Mouse (Mus musculus) kidney, postnatal 10 days (tissue): ENCODE measurements around the gene Jazf1.

Experiments used
- DNase-seq: peaks from one replicate; pipeline ENCODE4 v3.0.0; 2021; ENCODE audit warnings: mixed read lengths

Gene Jazf1

DNA sequence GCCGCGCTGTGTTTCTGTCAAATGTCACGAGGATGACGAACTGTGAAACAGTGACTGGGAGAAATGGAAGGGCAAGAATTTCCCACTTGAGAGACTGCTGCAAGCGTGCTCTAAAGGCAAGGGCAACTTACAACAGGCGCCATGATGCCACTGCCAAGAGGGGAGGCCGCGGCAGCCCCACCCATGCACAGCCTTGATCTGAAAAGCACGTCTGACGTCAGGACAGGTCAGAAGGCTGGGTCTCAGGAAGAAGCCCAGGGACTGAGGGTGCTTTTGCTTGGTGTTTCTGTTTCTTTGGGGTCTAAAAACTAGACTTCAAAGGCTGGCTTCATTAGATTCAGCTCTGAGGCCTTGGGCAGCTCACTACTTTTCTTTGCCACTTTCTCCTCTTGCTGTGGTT lies 278.1 kb downstream of the Jazf1 start:
- DNase-seq, result no peak

DNA sequence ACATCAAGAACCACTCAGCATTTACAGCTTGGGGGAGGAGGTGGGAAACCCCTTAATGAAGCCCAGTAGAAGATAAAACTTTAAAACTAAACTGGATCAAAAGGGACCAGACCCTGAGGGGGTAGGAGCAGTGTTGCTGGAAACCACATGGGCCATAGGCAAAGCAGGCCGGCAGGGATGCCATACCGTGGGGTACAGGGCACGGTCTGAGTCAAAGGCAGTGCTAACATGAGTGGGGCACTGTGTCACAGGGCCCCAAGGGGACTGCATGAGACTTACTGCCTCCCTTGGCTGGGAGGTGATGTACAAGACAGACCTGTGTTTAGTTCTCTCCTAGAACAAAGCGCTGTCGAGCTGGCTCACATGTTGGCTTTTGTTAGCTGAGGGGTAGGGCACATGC lies 288.9 kb downstream of the Jazf1 start:
- DNase-seq, result no peak

DNA sequence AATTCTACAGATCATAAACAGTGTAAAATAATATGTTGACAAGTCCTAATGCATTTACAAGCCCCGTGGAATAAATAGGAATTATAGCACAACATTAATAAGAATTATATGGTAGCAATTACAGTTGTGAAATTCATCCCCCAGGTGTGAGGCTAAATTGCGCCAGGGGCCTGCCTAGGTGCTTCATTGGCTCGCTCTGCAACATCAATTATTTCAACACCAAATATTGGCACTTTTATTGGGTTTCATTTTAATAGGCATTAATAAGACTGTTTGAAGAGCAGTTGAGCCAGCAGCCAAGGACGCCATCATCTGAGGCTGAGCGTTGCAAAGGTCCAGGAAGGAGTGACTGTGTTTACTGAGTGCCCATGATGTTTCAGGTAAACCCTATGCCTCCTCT lies 289.9 kb downstream of the Jazf1 start:
- no peak for DNase-seq

DNA sequence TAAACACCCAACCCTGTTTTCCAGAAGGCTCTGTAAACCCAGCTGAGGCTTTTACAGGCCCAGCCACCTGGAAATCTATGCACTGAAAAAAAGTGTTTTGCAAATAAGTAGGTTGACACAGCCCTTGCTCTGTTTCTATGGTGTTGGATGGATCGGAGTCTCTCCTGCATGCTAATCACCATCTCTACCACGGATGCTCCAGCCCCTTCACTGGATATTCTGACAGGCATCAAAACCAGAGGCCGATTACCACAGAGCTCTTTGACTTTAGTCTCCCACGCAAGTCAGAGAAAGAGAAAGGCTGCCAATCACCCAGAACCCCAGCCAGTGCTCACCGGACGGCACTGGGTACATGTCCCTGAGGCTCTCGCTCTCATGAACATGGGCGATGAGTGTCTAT lies 291.4 kb downstream of the Jazf1 start:
- DNase-seq, result no peak

- no peak for DNase-seq
Measured at GRCm38 (mm10) chr6:52775956-52776355, 292.5 kb downstream of the Jazf1 start.

- no peak for DNase-seq
Measured at GRCm38 (mm10) chr6:52775350-52775749, 293.1 kb downstream of the Jazf1 start.

DNA sequence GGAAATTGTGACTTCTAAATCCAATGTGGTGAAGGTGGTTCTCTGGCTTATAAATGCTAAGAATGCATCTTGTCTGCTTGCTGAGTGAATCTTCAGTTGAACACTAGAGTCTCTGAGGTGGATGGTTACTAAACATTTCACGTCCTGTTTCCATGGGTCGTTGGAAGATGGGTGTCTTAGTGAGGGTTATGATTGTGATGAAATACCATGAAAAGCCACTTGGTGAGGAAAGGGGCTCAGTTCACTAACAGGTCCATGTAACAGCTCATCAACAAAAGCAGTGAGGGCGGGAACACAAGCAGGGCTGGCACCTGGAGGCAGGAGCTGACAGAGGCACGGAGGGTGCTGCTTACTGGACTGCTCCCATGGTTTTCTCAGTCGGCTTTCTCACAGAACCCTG lies 295.3 kb downstream of the Jazf1 start:
- DNase-seq, result no peak

DNA sequence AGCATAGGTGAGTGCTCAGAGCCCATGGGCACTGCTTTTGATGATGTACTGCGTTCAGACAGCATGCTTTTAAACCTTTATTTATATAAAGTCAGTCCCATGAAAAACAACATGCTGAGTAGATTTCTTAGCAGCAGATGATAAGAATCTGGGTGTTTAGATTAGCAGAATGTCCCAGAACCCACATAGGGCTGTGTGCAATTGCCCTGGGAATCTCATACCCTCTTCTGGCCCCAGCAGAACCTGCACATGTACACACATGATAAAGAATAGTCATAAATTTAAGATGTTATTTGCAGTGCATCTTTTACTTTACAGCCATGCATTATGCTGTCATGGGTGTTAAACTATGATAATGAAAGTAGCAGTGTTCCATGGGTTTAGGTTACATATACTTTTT lies 297.6 kb downstream of the Jazf1 start:
- DNase-seq, result no peak

DNA sequence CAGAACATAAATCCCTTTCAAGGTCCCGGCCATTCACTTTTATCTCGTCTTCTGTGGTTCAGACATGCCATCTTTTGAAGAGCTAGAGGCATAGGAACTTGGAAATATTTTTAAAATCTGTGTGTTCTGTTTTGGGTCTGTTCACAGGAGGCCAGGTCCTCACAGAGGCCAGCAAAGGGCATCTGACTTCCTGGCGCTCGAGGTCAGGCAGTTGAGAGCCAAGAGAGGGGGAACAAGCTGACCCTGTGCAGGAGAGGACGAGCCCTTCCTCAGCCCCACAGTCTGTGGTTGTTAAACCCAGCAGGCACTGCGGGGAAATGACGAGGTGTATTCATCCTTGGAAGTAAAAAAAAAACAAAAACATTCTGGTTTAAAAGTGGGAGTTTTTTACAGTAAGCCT lies 303.2 kb downstream of the Jazf1 start:
- no peak for DNase-seq

- no peak for DNase-seq
Measured at GRCm38 (mm10) chr6:52752832-52753231, 315.6 kb downstream of the Jazf1 start.

- DNase-seq, result no peak
Measured at GRCm38 (mm10) chr6:52734630-52735029, 333.8 kb downstream of the Jazf1 start.

DNA sequence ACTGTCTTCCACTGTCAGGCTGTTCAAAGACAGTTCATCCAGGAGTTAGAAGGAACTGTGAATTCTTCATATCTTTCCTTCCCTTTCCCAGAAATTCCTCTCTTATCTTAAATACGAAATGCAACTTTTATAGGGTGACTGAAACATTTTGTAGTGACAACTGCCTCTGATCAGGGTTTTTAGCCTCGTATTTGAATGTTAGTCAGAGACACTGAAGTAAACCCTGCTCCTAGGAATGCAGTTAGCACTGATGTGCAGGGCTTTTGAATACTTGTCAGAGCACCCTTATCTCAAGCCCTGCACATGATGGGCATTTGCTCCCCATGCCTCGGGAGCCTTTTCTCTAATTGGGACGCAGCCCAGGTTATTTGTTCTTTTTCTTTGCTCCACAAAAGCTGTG lies 338.1 kb downstream of the Jazf1 start:
- no peak for DNase-seq

DNA sequence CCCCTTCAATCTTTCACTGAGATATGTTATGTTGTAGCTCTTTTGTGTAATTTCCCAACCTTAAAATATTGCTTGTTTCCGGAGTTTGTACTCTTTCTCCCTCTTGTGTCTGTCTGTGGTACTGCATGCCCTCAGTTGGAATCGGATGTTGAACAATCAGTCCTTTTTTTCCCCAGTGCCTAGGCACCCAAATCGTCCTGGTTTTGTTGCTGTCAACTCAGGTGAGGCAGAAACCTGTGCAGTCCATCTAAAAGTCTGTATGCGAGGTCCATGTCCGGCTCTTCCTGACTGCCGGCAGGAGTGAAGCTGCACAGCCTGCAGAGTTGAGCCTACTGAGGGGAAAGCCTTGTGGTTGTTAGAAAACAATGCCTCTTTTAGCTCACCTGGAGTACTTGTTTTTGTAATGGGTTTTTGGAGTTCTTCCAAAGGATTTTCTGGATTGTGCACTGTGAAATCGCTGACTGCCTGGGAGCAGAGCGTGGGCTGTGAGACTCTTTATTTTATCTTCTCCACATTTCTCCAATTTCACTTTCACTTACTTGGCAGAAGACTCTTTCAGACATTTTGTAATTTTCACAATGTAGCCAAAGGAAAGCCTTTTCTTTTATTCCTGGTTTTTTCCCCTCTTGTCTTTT lies 343.5 kb downstream of the Jazf1 start:
- peak; percentile 80 for DNase-seq
